Mouse (Mus musculus) spleen, postnatal 36 days (tissue): ENCODE data around the gene Gal3st4.

Experiments
- DNase-seq, 2 experiments: peaks; one replicate each; pipeline ENCODE4 v3.0.0; 2022; ENCODE audit warnings: low spot score in 2 of 2, mixed read lengths in 1 of 2

Gal3st4 gene

DNA sequence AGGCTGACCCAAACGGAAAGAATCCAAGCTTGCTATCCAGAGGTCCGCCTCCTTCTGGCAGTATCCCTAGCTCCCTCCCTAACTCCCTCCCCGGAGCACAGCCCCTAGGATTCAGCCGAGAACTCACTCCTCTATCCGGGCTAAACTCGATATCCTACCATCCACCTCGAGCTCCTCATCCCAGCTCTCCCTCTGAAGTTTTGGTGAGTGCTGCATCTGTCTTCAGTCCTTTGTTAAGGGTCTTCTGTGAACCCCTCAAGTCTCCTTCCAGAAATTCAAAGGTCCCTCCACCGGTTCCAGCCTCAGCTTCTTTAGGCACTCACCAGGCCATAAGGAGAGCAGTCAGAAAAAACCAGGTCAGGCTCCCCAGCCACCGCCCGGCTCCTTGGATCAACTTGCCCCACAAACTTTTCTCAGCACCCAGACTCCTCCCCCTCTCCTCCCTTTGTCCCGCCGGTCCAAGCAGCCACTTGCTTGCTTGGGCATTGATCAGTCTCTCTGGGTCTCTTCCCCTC is at the start of gene Gal3st4:
Gene Gal3st4, minus strand, starts transcription at position 432 of the 515 bp plus-strand sequence.
- DNase-seq = no peak

DNA sequence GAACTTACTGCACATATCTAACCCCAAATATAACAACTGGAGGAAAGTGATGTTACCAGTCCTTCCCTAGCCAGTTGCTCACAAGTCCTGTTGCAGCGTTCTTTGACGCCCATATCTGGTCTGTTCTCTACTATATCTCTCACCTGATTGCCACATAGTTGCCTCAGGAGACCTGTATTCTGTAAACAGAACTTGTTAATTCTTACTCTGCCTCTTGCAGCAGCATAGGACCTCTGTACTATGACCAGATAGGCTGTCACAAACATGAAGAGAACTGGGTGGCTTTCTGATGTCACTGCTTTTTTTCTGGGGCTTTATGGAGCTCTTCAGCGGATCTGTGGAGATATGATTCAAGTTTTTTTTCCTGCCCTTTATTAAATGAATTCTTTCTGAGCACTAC is 40.2 kb upstream of the Gal3st4 start:
- DNase-seq = no peak

DNA sequence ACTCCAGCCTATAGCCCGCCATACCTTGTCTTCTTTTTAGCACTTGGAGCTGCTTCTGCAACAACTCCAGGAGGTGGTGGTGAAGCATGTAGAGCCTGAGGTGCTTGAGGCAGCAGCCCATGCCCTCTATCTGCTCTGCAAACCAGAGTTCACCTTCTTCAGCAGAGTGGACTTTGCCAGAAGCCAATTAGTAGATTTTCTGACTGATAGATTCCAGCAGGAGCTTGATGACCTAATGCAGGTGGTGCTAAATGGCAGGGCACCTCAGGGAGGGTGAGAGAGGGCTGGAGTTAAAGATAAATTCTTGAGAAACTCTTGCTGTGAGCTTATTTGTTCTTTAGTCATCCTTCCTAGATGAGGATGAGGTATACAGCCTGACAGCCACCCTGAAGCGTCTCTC is 27.0 kb upstream of the Gal3st4 start:
- no peak for DNase-seq

DNA sequence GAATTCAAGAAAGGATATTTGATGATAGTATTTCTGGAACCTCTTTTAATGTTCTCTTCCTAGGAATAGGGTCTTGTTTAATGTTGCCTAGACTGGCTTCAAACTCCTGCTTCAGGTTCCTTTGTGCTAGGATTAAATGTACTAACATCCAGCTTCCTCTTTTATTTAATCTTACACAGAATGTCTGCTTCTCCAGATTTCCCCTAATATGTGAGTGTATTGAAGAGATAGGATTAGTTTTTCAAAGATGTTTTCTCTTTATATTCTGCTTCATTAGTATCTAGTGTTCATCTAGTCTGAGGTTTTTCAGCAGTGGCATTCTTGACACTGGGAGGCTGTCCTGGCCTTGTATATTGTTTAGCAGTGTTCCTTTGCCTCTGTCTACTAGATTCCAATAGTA is 21.5 kb upstream of the Gal3st4 start:
- no peak for DNase-seq

DNA sequence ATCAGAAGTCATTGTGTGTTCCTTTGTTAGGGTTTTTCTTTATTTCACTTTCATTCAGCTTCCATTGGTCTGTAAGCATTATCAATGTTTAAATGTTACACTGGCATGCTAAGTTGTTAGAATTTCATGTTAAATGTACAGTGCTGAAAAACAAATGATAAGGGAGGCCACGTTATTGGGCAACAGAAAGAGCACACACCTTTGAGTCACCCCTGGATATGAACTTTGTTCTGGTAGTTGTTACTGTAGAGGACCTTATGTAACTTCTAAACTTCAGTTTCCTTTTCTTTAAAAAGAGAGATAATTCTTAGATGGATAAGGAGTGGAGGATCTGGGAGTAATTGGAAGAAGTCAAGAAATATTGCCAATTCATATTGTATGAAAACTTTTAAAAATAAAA is 19.0 kb upstream of the Gal3st4 start:
- DNase-seq = no peak

DNA sequence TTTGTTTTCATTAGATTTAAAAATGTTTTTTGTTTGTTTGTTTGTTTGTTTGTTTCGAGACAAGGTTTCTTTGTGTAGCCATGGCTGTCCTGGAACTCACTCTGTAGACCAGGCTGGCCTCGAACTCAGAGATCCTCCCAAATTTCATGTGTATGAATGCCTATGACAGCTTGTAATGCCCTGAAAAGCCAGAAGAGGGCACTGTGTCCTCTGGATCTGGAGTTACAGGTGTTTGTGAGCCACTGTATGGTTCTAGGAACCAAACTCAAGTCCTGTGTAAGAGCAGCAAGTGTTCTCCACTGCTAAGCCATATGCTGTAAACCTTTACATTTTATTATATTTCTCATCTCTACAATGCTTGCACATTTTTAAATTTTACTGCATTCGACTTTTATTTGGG is 15.2 kb upstream of the Gal3st4 start:
- DNase-seq = no peak

DNA sequence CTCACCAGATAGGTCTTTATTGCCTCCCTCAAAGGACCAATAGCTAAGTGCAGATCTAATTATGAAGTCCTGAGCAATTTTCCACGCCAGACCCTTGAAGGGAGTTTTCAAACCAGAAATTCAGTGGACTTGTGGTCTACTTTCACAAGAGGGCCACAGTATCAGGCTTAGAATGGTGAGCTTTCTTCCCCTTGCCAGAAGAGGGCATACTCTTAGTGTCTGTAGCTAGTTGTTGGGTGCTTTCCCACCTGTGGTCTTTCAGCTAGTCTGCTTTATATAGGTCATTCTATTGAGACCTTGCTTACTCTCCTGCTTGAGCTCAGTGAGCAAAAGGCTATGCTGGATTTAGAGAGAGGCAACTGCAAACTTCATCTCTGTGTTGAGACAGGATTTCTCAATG is 10.9 kb upstream of the Gal3st4 start:
- no peak for DNase-seq

DNA sequence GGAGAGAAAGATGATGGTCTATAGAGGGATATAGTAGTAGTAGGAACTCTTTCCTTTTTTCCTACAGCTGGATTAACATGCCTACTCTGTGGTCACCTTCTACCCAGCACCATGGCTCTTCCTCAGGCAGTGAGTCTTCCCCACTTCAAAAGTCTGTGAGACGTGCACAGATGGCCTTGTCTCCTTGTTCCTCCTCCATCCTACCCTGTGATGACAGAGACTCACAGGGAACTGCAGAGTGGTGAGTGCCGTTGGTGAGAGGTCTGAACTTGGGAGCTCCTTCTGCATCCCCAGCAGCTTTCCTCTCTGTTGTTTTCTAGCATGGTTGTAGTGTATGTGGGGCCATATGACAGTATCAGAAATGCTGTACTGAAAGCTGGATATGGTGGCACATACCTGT is 9.2 kb upstream of the Gal3st4 start:
- DNase-seq = no peak

DNA sequence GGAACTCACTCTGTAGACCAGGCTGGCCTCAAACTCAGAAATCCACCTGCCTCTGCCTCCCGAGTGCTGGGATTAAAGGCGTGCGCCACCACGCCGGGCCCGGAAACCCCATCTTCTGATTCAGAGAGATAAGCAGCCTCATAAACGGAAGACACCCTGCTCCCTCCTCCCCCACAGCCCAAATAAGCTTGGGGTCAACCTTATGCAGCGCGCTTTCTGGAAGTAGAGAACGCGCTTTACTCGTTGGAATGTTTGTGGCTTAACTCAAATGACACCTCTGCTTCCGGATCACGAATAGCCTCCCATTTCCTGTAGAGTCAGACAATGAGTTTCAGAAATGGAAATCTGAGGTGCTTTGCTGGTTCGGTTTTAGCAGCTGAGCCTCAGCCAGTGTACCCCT is 8.2 kb upstream of the Gal3st4 start:
- no peak for DNase-seq

DNA sequence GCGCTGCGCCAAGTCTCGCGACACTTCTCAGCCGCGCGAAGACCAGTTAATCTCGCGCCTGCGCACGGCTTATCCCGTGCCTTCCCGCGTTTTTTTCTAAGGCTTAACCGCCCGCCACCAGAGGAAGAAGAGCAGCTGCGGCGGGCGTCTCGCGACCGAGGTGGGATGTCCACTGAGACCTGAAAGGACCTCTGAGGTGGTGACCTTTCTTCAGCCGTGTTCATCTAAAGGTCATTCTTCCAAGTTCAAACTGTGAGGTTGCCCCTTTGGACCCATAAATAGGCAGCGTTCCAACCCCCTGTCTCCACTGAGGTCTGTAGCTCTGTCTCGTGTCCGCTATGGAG is 7.8 kb upstream of the Gal3st4 start:
- DNase-seq = no peak

DNA sequence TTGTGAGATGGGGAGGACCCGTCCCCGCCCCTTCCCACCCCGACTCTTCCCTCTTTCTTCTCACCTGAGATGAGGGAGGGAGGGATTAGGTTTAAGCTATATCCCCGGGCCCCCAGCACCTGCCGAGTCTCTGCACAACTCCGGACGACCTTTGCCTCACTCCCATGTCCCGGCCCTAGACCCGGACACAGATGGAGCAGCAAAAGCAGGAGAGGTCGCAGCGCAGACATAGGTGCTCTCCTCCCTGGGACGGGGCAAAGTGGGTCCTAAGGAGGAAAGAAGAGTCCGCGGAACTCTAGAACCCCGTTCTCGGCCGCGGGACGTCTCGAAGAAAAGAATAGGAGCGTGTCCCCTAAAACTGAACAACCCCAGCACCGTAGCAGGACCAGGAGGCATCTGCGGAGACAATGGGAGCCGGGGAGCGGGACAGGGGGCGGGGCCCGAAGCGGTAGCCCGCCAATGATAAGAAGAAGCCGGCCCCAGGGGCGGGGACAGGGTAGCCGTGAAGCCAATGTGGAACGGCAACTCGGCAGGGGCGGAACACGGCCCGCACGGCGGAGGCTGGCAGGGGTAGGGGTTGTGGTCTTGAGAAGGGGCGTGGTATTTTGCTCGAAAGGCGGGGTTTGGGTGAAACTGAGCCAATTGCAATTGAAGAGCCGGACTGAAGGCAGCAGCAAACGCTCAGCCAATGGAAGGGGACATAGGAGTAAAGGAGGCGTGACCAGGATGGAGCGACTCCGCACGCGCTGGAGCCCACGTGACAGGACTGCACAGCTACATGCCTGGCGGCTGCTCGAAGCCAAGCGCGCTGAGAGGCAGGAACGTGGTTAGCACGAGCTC is 7.2 kb upstream of the Gal3st4 start, which contains the start of the genes Gm43720, Gpc2 and Stag3:
Gene Gm43720, minus strand, starts transcription at position 374 of the 840 bp plus-strand sequence.
Gene Gpc2, minus strand, starts transcription at position 421 of the 840 bp plus-strand sequence.
Gene Stag3, plus strand, starts transcription at position 656 of the 840 bp plus-strand sequence.
- DNase-seq = peak; percentile 83 to 88

DNA sequence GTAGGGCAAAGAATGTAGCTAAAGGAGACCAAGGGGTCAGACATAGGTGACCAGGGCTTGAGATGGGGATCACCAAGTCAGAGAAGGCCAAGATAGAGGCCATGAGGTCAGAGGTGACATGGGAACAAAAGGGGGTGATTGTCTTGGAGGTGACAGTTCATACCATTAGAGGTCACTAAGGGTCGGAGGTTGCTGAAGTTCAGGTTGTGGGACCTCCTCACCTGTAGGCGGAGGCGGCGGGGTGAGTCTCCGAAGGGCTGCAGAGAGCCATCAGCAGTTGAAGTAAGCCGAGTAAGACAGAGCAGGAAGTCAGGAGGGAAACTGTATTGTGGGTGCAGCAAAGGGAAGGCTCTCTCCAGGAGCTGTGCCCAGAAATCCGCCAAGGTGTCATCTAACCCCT is 5.4 kb upstream of the Gal3st4 start:
- DNase-seq = no peak

DNA sequence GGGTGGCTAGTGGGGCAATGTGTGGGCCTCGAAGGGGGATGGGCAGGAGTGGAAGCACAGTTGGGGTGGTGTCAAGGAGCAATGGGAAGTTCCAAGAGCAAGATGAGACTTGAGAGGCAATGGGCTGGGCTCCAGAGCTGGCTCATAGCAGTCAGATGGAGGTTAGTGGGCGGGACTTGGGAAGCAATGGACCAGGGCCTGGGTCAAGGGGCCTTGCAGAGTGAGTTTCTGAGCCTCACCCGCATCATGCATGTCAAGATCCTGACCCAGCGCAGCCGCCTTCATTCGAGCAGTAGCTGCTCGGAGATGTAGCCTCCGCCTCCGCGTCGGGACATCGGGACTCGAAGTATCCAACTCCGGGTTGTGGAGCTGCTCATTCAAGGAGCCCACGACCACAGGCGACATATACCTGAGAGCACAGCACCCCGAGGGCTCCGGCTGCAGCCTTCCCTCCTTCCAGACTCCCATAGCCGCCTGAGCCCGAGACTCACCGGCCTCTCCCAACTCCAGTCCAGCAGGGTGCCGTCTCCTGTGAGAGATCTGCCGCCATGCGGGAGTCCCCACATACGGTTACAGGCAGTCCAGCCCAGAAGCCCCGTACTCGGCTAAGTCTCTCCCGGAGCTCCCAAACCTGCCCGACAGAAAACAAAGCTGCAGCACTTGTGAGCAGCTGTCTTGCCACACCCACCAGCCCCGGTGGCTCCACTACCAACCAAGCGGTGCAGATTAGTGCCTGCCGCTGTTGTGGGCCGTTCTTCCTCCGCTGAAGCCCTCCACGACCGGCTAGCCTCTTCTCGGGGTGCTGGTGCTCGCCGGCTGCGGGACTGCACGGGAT is 2.8 kb upstream of the Gal3st4 start:
- DNase-seq = no peak

DNA sequence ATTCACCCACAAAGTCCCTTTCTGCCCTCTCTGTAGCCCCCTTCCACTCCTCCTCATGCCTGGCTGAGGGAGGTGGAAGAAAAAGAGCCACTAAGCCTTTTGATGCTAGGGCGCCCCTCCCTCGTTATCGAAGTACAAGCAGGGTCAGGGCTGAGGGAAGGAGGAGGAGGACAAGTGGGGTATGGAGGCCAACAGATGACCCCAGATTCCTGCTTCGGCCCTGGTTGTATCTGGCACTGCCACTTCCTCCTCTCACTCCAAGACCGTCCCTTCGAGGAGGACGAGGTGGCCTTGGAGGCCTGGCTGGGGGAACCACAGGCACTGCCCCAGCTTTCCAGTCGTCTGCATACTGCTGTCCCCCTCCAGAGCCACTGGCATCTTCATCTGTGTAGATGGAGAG is 1.5 kb upstream of the Gal3st4 start:
- DNase-seq = no peak

DNA sequence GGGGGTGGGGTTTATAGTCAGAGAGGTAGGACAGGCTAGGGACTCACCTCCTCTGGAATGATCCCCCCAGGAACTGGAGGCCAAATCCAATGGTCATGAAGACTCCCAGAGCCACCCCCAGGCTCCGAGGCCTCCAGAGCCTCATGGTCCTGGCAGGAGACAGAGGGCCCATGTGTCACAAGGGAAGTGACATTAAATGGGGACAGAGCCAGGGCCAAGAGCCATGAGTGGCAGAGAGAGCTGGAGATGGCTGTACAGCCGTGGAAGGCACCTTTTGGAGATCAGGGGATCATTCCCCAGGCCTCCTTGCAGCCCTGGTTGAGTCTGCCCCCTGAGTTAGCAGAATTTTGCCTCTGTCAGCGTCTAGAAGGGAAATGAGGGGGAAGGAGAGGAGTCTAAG is 1.4 kb downstream of the Gal3st4 start:
- DNase-seq = no peak

DNA sequence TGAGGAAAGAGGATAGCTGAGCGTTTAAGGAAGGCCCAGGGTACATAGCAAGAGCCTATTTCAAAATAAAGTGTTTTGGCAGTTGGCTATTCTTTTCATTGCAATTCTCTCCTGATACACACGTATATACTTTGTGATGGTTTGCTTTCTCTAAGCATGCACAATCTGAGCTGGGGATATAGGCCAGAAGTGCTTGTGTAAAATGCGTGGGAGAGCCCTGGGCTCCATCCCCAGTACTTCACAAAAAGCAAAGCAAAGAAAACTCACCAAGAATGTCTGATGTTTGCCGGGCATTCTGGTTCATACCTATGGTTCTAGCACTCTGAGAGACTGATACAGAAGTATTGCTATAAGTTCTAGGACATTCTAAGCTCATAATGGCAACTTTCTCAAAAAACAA is 3.7 kb downstream of the Gal3st4 start:
- DNase-seq = no peak

DNA sequence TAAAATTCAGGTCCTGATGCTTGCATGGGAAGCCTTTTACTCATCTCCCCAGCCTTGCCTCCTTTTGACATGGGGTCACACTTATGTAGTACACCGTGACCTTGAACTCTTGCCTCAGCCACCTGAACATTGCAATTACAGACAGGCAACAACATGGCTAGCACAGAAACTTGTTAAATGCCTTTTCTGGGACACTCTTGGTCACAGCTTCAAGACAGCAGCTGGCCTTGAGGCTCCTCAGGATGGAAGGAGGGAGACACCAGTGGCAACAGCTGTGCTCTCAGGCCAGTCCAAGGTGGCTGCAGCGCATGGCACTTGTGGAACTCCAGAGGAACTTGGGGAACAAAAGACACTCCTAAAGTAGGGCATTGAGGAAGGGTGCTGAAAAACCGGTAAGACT is 5.5 kb downstream of the Gal3st4 start:
- no peak for DNase-seq

DNA sequence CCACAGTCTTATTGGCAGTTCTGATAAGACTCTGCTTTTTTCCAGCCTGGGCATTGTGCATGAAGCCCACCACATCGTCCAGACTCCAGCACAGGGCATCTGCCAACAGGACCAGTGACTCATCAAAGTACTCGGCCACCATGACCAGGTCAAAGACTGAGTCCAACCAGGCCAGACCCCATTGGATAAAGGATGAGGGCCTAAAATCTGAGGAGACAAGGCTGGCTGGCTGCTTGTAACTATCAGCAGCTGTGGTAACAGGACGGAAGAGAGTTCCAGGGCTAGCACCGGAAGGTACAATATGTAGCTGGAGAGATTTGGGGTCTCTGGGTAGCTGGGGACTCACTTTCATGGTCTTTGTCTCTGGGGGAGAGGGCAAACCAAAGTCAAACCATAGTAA is 6.9 kb downstream of the Gal3st4 start:
- DNase-seq = no peak

DNA sequence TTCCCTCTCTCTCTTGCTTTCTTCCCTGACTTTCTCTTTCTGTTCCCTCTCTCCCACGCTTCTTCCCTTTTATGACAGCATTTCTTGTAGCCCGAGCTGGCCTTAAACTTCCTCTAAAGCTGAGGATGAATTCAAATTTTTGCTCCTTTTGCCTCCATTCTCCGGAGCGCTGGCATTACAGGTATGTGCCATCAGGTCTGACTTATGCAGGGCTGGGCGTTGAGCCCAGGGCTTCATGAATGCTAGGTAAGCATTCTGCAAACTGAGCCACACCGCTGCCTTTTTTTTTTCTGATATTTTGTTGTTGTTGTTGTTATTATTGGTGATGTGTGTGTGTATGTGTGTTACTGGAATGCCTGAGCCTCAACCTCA is 8.4 kb downstream of the Gal3st4 start:
- DNase-seq = no peak

DNA sequence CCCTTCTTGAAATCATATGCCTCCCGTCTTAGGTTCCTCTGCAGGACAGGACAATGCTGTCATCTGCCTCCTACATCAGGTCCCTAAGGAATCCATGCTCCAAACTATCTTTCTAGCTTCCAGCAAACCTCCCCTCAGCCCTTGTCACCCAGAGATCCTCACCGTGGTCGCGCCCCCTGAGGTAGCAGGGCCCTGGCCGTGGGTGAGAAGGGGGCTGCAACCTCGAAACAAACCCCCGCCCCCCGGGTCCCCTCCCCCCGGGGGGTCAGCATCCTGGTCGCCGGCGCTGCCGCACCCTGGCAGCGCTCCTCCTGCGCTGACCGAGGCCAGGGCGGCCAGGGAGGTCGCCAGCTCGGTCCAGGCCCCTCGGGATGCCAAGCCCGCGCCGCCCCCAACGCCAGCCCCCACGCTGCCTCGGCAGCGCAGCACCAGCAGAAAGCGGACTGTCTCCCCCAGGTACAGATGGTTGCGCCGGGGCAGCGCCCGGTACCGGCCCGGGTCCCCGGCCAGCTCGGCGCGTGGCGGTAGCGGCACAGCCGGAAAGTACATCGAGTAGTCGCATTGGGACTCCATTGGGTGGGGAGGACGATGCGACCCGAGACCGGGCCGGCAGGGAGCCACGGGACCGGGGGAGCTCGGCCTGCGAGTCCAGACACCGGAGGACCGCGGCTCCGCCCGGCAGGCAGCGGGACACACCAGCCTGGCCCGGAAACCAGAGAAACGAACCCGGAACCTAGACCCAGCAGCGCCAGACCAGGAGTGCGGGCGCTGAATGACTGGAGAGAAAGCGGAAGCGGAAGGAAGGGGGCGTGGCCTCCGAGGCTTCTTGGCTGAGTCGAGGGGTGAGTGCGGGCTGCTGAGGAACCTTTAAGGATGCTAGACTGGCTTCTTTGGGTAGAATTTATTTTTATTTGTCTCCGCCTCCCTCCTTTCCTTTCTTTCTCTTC is 9.1 kb downstream of the Gal3st4 start, which contains the start of gene BC037034:
Gene BC037034, minus strand, starts transcription at position 774 of the 947 bp plus-strand sequence.
- DNase-seq = peak; percentile 91 to 94

DNA sequence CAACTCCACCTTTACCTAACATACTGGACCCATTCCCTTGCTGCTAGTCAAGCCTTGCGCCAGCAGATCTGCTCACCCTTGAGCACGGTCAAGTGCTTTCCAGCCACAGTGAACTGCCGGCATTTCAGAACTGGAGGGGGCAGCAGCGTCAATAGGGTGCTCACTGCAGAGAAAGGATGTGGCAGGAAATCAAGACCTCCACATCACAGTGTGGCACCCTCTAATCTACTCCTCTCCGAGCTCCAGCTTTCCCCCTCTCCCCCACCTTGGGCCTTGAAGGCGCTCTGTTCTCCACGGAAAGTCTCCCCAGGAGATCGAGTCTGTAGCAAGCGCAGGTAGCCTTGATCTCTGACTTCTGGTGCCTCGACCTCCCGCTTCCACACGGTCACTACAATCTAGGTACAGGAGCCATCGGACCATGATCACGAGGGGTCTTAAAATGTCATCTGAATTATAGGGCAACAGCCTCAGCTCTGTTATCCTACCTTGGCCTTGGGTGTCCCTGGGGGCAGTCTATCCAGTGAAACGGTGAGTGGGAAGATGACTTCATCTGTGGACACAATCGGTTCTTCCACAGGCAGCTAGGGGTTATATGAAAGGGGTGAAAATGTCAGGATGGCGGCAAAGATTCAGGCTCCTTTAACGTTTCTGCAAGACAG is 9.9 kb downstream of the Gal3st4 start:
- DNase-seq = no peak
